Mouse (Mus musculus): ENCODE data around the gene Gm5941. TPM values are rescaled to one million over a fixed set of nuclear protein-coding genes. Genes with fewer than 3 reads are reported as not detected.

Gene Gm5941
- polyA plus RNA-seq (2021; fragmentation: Nextera tagmentation), result not detected in 2 replicates
- long read RNA-seq, experiment 1, result 0 reads
- long read RNA-seq, experiment 2, result 0 reads

GRCm38 (mm10) chrX:92489649-92490048 is at the start of gene Gm5941:
Gene Gm5941 (plus strand): TSS chrX:92489949.

Other genes starting within 250 kb of the Gm5941 start
- not detected in 2 replicates for gene Mageb18, start 109.6 kb downstream of the Gm5941 start, polyA plus RNA-seq (2021; fragmentation: Nextera tagmentation)